Mouse (Mus musculus) embryonic facial prominence, embryonic 10.5 days (tissue): ENCODE data around the gene Lix1. TPM values are rescaled to one million over a fixed set of nuclear protein-coding genes. Genes with fewer than 3 reads are reported as not detected.

Source experiments
- DNase-seq: peaks from one replicate; pipeline ENCODE4 v3.0.0-alpha.2; 2017; ENCODE audit warnings: low spot score
- H3K27ac ChIP-seq: fragments of 300-500 bp; sonication (generic); replicated peaks from 2 replicates; pipeline ENCODE4 v1.5.1; 2016; ENCODE audit warnings: mild to moderate bottlenecking
- H3K27me3 ChIP-seq: fragments of 300-500 bp; sonication (generic); replicated peaks from 2 replicates; pipeline ENCODE4 v1.6.1; 2016; ENCODE audit warnings: low read depth, mild to moderate bottlenecking; ENCODE audit not compliant: poor library complexity, severe bottlenecking
- H3K36me3 ChIP-seq: fragments of 300-500 bp; sonication (generic); replicated peaks from 2 replicates; pipeline ENCODE4 v1.6.1; 2016; ENCODE audit warnings: mild to moderate bottlenecking, moderate library complexity
- H3K4me1 ChIP-seq: fragments of 300-500 bp; sonication (generic); 2 replicates; pipeline ENCODE4 v1.6.1; 2016
- H3K4me3 ChIP-seq: fragments of 300-500 bp; sonication (generic); 2 replicates; pipeline ENCODE4 v1.5.1; 2016; ENCODE audit warnings: mild to moderate bottlenecking, moderate library complexity
- H3K9me3 ChIP-seq: fragments of 300-500 bp; sonication (generic); 2 replicates; pipeline ENCODE4 v1.6.1; 2016; ENCODE audit warnings: mild to moderate bottlenecking
- WGBS: fragments of 180-500 bp; shearing (Covaris S2); methylation state at CpG from one replicate; pipeline ENCODE4 v1.1.7; 2016; 5-methylcytosine and 5-hydroxymethylcytosine counted together
- polyA plus RNA-seq: library from polyadenylated mRNA; unstranded; fragments of >200 nt; fragmentation: Nextera tagmentation; extraction: Ambion mirVana; gene quantifications from 2 replicates; pipeline ENCODE4 v1.2.1, GENCODE M21; 2016

The Lix1 gene
- 74.4 and 83.9 TPM in 2 replicates for polyA plus RNA-seq

- Histone ChIP-seq H3K27ac (peak within 1 kb of the TSS; percentile 79), H3K4me3 (peak within 1 kb of the TSS; percentile 46), H3K4me1 (peaks cover 37% of the 10 kb centered on the region), H3K36me3 (peaks cover 6% of the 10 kb centered on the region; the same call in 1 of the 2 replicates), H3K9me3 (no peaks in the 10 kb centered on the region), H3K27me3 (no peaks in the 10 kb centered on the region)
- WGBS = 30% methylated on average over 6 of the region's 6 CpGs
- DNase-seq = peak; percentile 83
Measured at GRCm38 (mm10) chr17:17402222-17403004, at the start of gene Lix1. Gene Lix1, plus strand, starts transcription at chr17:17402672.

- WGBS = 7% methylated on average over 6 of the region's 6 CpGs
- peaks cover 20% of the 10 kb centered on the region for H3K36me3 ChIP-seq
Measured at GRCm38 (mm10) chr17:17373550-17373917, 28.9 kb upstream of the Lix1 start.

GRCm38 (mm10) chr17:17373918-17374910 lies 28.3 kb upstream of the Lix1 start, which contains the start of gene Riok2:
Gene Riok2, plus strand, starts transcription at chr17:17374309.
- H3K27me3 ChIP-seq = no peaks in the 10 kb centered on the region
- H3K36me3 ChIP-seq = peaks cover 27% of the 10 kb centered on the region
- peak within 1 kb of the TSS; percentile 61 for H3K4me3 ChIP-seq
- WGBS = under 1% methylated on average over 48 of the region's 48 CpGs
- no peaks in the 10 kb centered on the region for H3K9me3 ChIP-seq
- H3K27ac ChIP-seq = peak within 1 kb of the TSS; percentile 91
- peak; percentile 95 for DNase-seq
- H3K4me1 ChIP-seq = peaks cover 12% of the 10 kb centered on the region

More at GRCm38 (mm10) chr17:17373550-17373917, 28.9 kb upstream of the Lix1 start:
- peaks cover 12% of the 10 kb centered on the region for H3K4me1 ChIP-seq
- H3K27ac ChIP-seq = peak overlapping the region; percentile 91
- no peaks in the 10 kb centered on the region for H3K27me3 ChIP-seq
- H3K9me3 ChIP-seq = 0 out of 2 replicates have a peak, but pooled peaks cover under 1% of the 10 kb centered on the region
- no peak for DNase-seq
- H3K4me3 ChIP-seq = peak overlapping the region; percentile 61

- Histone ChIP-seq H3K27ac (peak overlapping the region; percentile 91; the same call in 1 of the 2 replicates), H3K9me3 (no peaks in the 10 kb centered on the region), H3K4me1 (peaks cover 12% of the 10 kb centered on the region), H3K27me3 (no peaks in the 10 kb centered on the region), H3K4me3 (peak overlapping the region; percentile 61), H3K36me3 (peaks cover 40% of the 10 kb centered on the region)
- no peak for DNase-seq
- 90% methylated on average over 3 of the region's 3 CpGs for WGBS
Measured at GRCm38 (mm10) chr17:17375581-17375980, 26.9 kb upstream of the Lix1 start.

- no peak overlapping the region for H3K27ac ChIP-seq
- peaks cover 99% of the 10 kb centered on the region for H3K36me3 ChIP-seq
- DNase-seq = no peak
- no peaks in the 10 kb centered on the region for H3K27me3 ChIP-seq
- no peaks in the 10 kb centered on the region for H3K4me1 ChIP-seq
- H3K4me3 ChIP-seq = no peak overlapping the region
- no peaks in the 10 kb centered on the region for H3K9me3 ChIP-seq
- 94% methylated on average over 4 of the region's 4 CpGs for WGBS
Measured at GRCm38 (mm10) chr17:17383703-17384102, 18.8 kb upstream of the Lix1 start.

GRCm38 (mm10) chr17:17384502-17384901 lies 18.0 kb upstream of the Lix1 start:
- Histone ChIP-seq H3K4me3 (no peak overlapping the region), H3K4me1 (no peaks in the 10 kb centered on the region), H3K36me3 (peaks cover 100% of the 10 kb centered on the region), H3K9me3 (no peaks in the 10 kb centered on the region), H3K27ac (no peak overlapping the region), H3K27me3 (no peaks in the 10 kb centered on the region)
- WGBS = 95% methylated on average over 3 of the region's 3 CpGs
- no peak for DNase-seq

- WGBS = 90% methylated on average over 2 of the region's 2 CpGs
- Histone ChIP-seq H3K27me3 (no peaks in the 10 kb centered on the region), H3K4me1 (no peaks in the 10 kb centered on the region), H3K27ac (no peak overlapping the region), H3K9me3 (no peaks in the 10 kb centered on the region), H3K4me3 (no peak overlapping the region), H3K36me3 (peaks cover 100% of the 10 kb centered on the region)
- no peak for DNase-seq
Measured at GRCm38 (mm10) chr17:17386117-17386516, 16.4 kb upstream of the Lix1 start.

GRCm38 (mm10) chr17:17391823-17392222 lies 10.6 kb upstream of the Lix1 start:
- WGBS = 94% methylated on average over 4 of the region's 4 CpGs
- Histone ChIP-seq H3K27ac (no peak overlapping the region), H3K9me3 (no peaks in the 10 kb centered on the region), H3K4me3 (no peak overlapping the region), H3K36me3 (peaks cover 86% of the 10 kb centered on the region), H3K4me1 (no peaks in the 10 kb centered on the region), H3K27me3 (no peaks in the 10 kb centered on the region)
- DNase-seq = no peak

GRCm38 (mm10) chr17:17392863-17393262 lies 9.6 kb upstream of the Lix1 start:
- no peak overlapping the region for H3K4me3 ChIP-seq
- H3K27ac ChIP-seq = no peak overlapping the region
- no peak for DNase-seq
- no peaks in the 10 kb centered on the region for H3K27me3 ChIP-seq
- no peaks in the 10 kb centered on the region for H3K4me1 ChIP-seq
- no peaks in the 10 kb centered on the region for H3K9me3 ChIP-seq
- peaks cover 76% of the 10 kb centered on the region for H3K36me3 ChIP-seq
- WGBS = 55% methylated on average over 7 of the region's 7 CpGs

GRCm38 (mm10) chr17:17393300-17393699 lies 9.2 kb upstream of the Lix1 start:
- DNase-seq = no peak
- Histone ChIP-seq H3K4me3 (no peak overlapping the region), H3K27ac (no peak overlapping the region), H3K9me3 (no peaks in the 10 kb centered on the region), H3K4me1 (no peaks in the 10 kb centered on the region), H3K27me3 (no peaks in the 10 kb centered on the region), H3K36me3 (peaks cover 71% of the 10 kb centered on the region)
- WGBS = 92% methylated on average over 6 of the region's 6 CpGs

GRCm38 (mm10) chr17:17394336-17394735 lies 8.1 kb upstream of the Lix1 start:
- H3K36me3 ChIP-seq = peaks cover 61% of the 10 kb centered on the region
- H3K4me1 ChIP-seq = no peaks in the 10 kb centered on the region
- no peak overlapping the region for H3K27ac ChIP-seq
- no peak overlapping the region for H3K4me3 ChIP-seq
- H3K27me3 ChIP-seq = no peaks in the 10 kb centered on the region
- 42% methylated on average over 4 of the region's 4 CpGs for WGBS
- DNase-seq = peak; percentile 74
- no peaks in the 10 kb centered on the region for H3K9me3 ChIP-seq

GRCm38 (mm10) chr17:17396869-17397268 lies 5.6 kb upstream of the Lix1 start:
- WGBS = 43% methylated on average over 1 of the region's 1 CpGs
- Histone ChIP-seq H3K4me1 (peaks cover under 1% of the 10 kb centered on the region), H3K27me3 (no peaks in the 10 kb centered on the region), H3K4me3 (no peak overlapping the region), H3K36me3 (peaks cover 36% of the 10 kb centered on the region), H3K27ac (no peak overlapping the region), H3K9me3 (no peaks in the 10 kb centered on the region)
- no peak for DNase-seq
